ENCODE assay signal across 22 mouse cellular contexts in the genomic region with DNA sequence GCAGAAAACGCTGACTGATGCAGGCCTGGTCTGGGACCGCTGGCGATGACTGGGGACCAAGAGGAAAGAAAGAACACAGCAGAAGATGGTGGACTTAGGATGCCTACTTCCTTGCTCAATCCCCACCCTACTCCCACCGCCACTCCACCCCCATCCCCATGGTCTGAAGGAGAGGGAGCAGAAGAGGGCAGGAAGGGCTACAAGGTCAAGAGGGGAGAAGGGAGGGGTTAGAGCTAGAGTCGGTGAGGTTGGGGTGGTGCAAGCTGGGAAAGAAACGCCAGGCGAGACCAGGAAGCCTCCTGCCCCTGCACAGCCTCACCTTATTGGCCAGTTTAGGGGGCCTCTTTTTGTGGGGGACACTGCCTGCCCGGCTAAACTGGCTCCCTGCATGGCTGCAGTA. TPM values are rescaled to one million over a fixed set of nuclear protein-coding genes. Genes with fewer than 3 reads are reported as not detected.
A peak's percentile ranks its signal among the peaks of the same experiment; 100 is the strongest.
DNase-seq lines count a peak whose midpoint lies in the region; TF ChIP-seq lines count a peak whose summit lies in the region.
"Had no signal": no experiment of that assay in that cellular context is flagged by ENCODE, and none has a peak within 500 bp of the region (broad histone marks: within the 10 kb centered on the region; RNA-seq: fewer than 3 reads in every experiment).

No protein-coding gene starts in this region.

- H3K27me3 ChIP-seq in E14TG2a.4 (ENCODE audit: insufficient read depth, low read length): no peaks in the 10 kb centered on the region
- no peaks in the 10 kb centered on the region for H3K27me3 ChIP-seq in limb, embryonic 10.5 days (ENCODE audit: low read depth, poor library complexity, severe bottlenecking)

- H3K4me1 ChIP-seq in E14TG2a.4 (replicated peaks; ENCODE audit: low read depth, low read length): peaks cover 80% of the 10 kb centered on the region
- peaks cover 8% of the 10 kb centered on the region for H3K4me1 ChIP-seq in limb, embryonic 10.5 days

- DNase-seq in ES-CJ7 (ENCODE audit: low read depth, low spot score) (peak; percentile 66), R1 (ENCODE audit: low read depth, low spot score) (peak; percentile 51), ZHBTc4 (ENCODE audit: low read depth, low spot score) (peak; percentile 49)
- DNase-seq in retina, embryonic 14.5 days (ENCODE audit: low spot score): no peak
- no peak for DNase-seq in ovary, postnatal 14 days (ENCODE audit: low spot score)
- DNase-seq in limb, embryonic 10.5 days (ENCODE audit: low spot score): no peak
- DNase-seq in right cerebral cortex, postnatal 36 days (ENCODE audit: low spot score in 2 of 2): no peak
- DNase-seq: adrenal gland, adult 2 months; adrenal gland, adult 8-10 months; adrenal gland, postnatal 10 days; adrenal gland, postnatal 14 days; adrenal gland, postnatal 25 days; adrenal gland, postnatal 36 days; B cell, adult 2 months; cerebellum, adult 11 months; cerebellum, adult 11-12 months; cerebellum, adult 18-20 months; cerebellum, adult 2 months; cerebellum, adult 8-10 months; cerebellum, adult 9-10 months had no signal

- peaks cover 99% of the 10 kb centered on the region for H3K36me3 ChIP-seq in E14TG2a.4 (ENCODE audit: insufficient read depth, low read length)
- H3K36me3 ChIP-seq in limb, embryonic 10.5 days: peaks cover 56% of the 10 kb centered on the region

- no peak overlapping the region for H3K27ac ChIP-seq in limb, embryonic 10.5 days

- H3K9me3 ChIP-seq in E14TG2a.4 (ENCODE audit: low read length): no peaks in the 10 kb centered on the region
- no peaks in the 10 kb centered on the region for H3K9me3 ChIP-seq in limb, embryonic 10.5 days (replicated peaks)
- H3K9me3 ChIP-seq: G1E had no signal

- H3K4me3 ChIP-seq in E14TG2a.4 (replicated peaks; ENCODE audit: low read length): peak overlapping the region; percentile 43
- H3K4me3 ChIP-seq in limb, embryonic 10.5 days: no peak overlapping the region

- no peak for TF ChIP-seq CTCF in E14TG2a.4 (conservative IDR thresholded peaks at IDR 0.05; ENCODE audit: low read length)

- 78% methylated on average over 8 of the region's 8 CpGs for WGBS in limb, embryonic 10.5 days

RNA-seq across cellular contexts. Expression of a gene that starts 12.1 kb away (rescaled TPM):
- polyA plus RNA-seq in limb, embryonic 10.5 days (2016; fragmentation: Nextera tagmentation; extraction: Ambion mirVana): 188 and 204 TPM in 2 replicates

RNA-seq across cellular contexts. Expression of a gene that starts 12.3 kb away (rescaled TPM):
- polyA plus RNA-seq in limb, embryonic 10.5 days (2016; fragmentation: Nextera tagmentation; extraction: Ambion mirVana): 420 and 432 TPM in 2 replicates

RNA-seq across cellular contexts. Expression of a gene that starts 24.4 kb away (rescaled TPM):
- polyA plus RNA-seq in limb, embryonic 10.5 days (2016; fragmentation: Nextera tagmentation; extraction: Ambion mirVana): 6.8 and 8.4 TPM in 2 replicates
- polyA plus RNA-seq: G1E had no signal

RNA-seq across cellular contexts. Expression of a gene that starts 33.4 kb away (rescaled TPM):
- 142 and 155 TPM in 2 replicates for polyA plus RNA-seq in limb, embryonic 10.5 days (2016; fragmentation: Nextera tagmentation; extraction: Ambion mirVana)

Comparison
In these comparisons a context has a peak if more than half of its experiments do, and no peak if none do; other contexts are left out.
1. DNase-seq: peak in ES-CJ7 (single experiment), R1 (single experiment) and ZHBTc4 (single experiment); none in retina, embryonic 14.5 days (single experiment), ovary, postnatal 14 days (single experiment), limb, embryonic 10.5 days (single experiment) and right cerebral cortex, postnatal 36 days (0 of 2).